Mouse (Mus musculus) liver, embryonic 16.5 days (tissue): ENCODE data around the gene Fnbp1. TPM values are rescaled to one million over a fixed set of nuclear protein-coding genes. Genes with fewer than 3 reads are reported as not detected.

Experiments used
- ATAC-seq: fragments of 200-750 bp; cut with Nextera tagmentation; 2 replicates; pipeline ENCODE4 v1.8.0; 2017; ENCODE audit warnings: low read depth, mild to moderate bottlenecking, moderate number of reproducible peaks, moderate library complexity
- H3K27ac ChIP-seq: fragments of 300-500 bp; sonication (generic); 2 replicates; pipeline ENCODE4 v1.5.1; 2014; ENCODE audit warnings: mild to moderate bottlenecking, low read length
- H3K27me3 ChIP-seq: fragments of 300-500 bp; sonication (generic); 2 replicates; pipeline ENCODE4 v1.6.1; 2014; ENCODE audit warnings: low read depth, low read length, mixed read lengths; ENCODE audit not compliant: control insufficient read depth, insufficient read depth
- H3K36me3 ChIP-seq: fragments of 300-500 bp; sonication (generic); 2 replicates; pipeline ENCODE4 v1.6.1; 2014; ENCODE audit warnings: mild to moderate bottlenecking; ENCODE audit not compliant: control insufficient read depth, insufficient read depth
- H3K4me1 ChIP-seq: fragments of 300-500 bp; sonication (generic); 2 replicates; pipeline ENCODE4 v1.6.1; 2014; ENCODE audit warnings: low read depth, low read length, mixed read lengths; ENCODE audit not compliant: control insufficient read depth
- H3K4me2 ChIP-seq: fragments of 300-500 bp; sonication (generic); 2 replicates; pipeline ENCODE4 v1.6.1; 2014; ENCODE audit warnings: low read depth, low read length, mixed read lengths
- H3K4me3 ChIP-seq: fragments of 300-500 bp; sonication (generic); 2 replicates; pipeline ENCODE4 v1.5.1; 2014; ENCODE audit warnings: low read depth, mild to moderate bottlenecking, low read length
- H3K9ac ChIP-seq: fragments of 300-500 bp; sonication (generic); 2 replicates; pipeline ENCODE4 v1.6.1; 2014; ENCODE audit warnings: low read depth, low read length
- H3K9me3 ChIP-seq: fragments of 300-500 bp; sonication (generic); replicated peaks from 2 replicates; pipeline ENCODE4 v1.6.1; 2016; ENCODE audit warnings: low read length; ENCODE audit not compliant: control insufficient read depth
- WGBS: fragments of 180-500 bp; shearing (Covaris S2); extraction: QIAGEN DNeasy Blood & Tissue Kit; methylation state at CpG from one replicate; pipeline ENCODE4 v1.1.7; 2014; ENCODE audit not compliant: insufficient replicate concordance; 5-methylcytosine and 5-hydroxymethylcytosine counted together
- polyA plus RNA-seq: library from polyadenylated mRNA; unstranded; fragments of >200 nt; fragmentation: Nextera tagmentation; extraction: Ambion mirVana; gene quantifications from 2 replicates; pipeline ENCODE4 v1.2.1, GENCODE M21; 2015

Fnbp1 gene
- polyA plus RNA-seq, 1 experiment from 2014 or later: 5.9 TPM

DNA sequence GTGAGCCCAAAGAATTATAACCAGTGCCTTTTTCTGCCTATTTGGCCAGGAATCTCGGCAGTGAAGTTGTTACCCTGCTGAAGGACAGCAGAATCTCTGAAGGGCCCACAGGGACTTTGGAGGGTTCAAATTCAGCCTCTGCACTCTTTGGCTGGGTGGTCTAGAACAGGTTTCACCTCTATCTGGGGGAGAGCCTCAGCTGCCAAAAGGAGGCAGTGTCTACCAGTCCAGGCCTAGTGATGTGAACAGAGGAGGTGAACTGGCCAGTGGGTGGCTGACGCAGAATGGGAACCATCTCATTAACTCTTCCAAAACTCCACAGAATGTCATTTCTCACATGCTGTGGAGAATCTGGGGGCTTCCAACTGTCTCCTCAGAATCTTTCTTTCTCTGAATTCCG, 697 bp upstream of the Fnbp1 start:
- Histone ChIP-seq H3K27ac (peak overlapping the region; percentile 64), H3K9me3 (no peaks in the 10 kb centered on the region), H3K4me2 (peak overlapping the region; percentile 90), H3K4me1 (peaks cover 17% of the 10 kb centered on the region), H3K36me3 (no peaks in the 10 kb centered on the region; the same call in 1 of the 2 replicates), H3K4me3 (peak overlapping the region; percentile 79), H3K27me3 (no peaks in the 10 kb centered on the region; the same call in 1 of the 2 replicates), H3K9ac (peak overlapping the region; percentile 34)
- WGBS: 13% methylated on average over 3 of the region's 3 CpGs
- ATAC-seq: no peak

DNA sequence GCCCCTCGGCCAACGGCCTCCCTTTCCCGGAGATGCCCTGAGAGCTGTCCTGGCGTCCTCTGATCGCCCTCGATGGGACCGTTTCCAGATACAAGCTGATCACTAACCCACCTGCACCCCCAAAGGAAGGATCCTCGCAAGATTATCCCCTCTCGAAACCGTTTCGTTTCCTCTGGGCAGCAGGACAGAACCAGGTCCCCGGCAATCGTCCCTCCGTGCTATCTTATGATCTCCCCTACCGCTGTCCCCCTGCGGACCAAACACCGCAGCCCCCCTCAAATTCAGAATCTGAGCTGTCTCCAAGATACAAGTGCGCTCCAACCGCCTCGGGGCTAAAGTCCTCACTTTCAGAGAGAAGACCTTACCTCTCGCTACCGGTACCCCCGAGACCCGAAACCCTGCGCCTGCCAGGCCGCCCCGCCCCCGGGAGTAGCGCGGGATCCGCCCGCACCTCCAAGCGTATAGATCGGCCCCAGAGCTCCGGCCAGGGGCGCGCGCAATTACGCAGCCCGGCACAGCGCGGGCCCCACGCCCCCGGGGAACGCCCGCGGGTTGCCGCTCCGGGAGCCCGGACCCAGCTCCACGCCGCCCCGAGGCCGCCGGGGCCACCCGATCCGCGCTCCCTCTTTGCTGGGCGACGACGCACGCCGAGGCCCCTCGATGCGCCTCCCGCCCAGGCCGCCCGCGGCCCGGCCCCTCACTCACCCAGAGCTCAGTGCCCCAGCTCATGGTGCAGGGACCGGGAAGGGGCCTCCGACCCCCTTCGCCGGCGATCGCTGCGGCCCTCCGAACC, 538 bp downstream of the Fnbp1 start:
- ATAC-seq: peak; percentile 56
- H3K9me3 ChIP-seq: no peaks in the 10 kb centered on the region
- H3K27ac ChIP-seq: peak overlapping the region; percentile 41; the same call in 1 of the 2 replicates
- peak overlapping the region; percentile 79 for H3K4me3 ChIP-seq
- peak overlapping the region; percentile 90 for H3K4me2 ChIP-seq
- H3K36me3 ChIP-seq: no peaks in the 10 kb centered on the region; the same call in 1 of the 2 replicates
- under 1% methylated on average over 78 of the region's 78 CpGs for WGBS
- peaks cover 17% of the 10 kb centered on the region for H3K4me1 ChIP-seq
- peak overlapping the region; percentile 77 for H3K9ac ChIP-seq
- no peaks in the 10 kb centered on the region; the same call in 1 of the 2 replicates for H3K27me3 ChIP-seq

DNA sequence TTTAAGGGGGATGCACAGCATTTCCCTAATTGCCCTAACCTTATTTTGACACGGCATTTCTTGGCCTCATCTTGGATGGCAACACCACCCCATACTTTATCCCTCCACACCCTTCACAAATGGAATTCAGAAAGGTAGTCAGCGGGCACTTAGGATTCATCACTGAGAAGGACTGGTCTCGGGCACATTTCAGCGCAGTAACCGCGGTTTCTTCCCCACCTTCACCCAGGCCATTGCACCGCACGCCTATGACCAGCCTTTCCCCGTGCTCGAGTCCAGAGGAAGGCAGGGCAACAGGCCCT, 1.1 kb downstream of the Fnbp1 start:
- Histone ChIP-seq H3K9me3 (no peaks in the 10 kb centered on the region), H3K9ac (peak overlapping the region; percentile 77), H3K36me3 (no peaks in the 10 kb centered on the region), H3K27ac (no peak overlapping the region), H3K4me1 (peaks cover 18% of the 10 kb centered on the region), H3K4me2 (peak overlapping the region; percentile 90), H3K27me3 (no peaks in the 10 kb centered on the region; the same call in 1 of the 2 replicates), H3K4me3 (peak overlapping the region; percentile 79)
- ATAC-seq: no peak
- WGBS: 2% methylated on average over 10 of the region's 10 CpGs

DNA sequence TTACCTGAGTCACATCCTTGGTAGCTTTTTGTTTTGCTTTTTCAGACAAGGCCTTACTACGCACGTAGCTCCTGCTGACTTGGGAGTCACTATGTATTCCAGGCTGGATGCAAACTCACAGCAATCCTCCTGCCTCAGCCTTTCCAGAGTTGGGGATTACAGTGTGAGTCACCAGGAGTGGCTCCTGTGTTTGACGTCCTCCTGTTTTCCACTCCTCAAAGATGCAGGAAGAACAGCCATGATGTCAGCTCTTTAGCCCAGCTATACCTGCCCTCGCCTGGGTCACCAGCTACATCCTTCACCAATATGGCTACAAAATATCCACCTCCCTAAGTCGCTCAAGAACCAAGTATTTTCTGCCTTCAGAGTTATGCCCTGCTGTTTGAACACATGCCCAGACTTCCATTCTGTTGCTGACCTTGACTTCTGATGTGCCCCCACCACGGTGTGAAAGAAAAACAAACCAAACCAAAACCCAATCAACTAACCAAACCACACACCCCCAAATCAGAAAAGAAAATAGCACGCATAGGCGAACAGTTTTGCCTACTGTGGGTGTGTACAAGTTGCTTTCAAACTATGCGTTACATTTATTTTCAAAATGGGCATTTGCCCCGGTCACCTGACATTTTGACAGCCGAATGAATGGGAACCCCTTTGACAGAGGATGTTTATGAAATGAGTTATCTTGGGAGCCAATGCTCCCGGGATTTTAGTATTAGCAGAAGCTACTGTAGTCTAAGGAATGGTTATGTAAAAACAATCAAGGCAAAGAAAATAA, 1.6 kb downstream of the Fnbp1 start:
- no peak overlapping the region for H3K27ac ChIP-seq
- H3K4me2 ChIP-seq: peak overlapping the region; percentile 90
- H3K9me3 ChIP-seq: no peaks in the 10 kb centered on the region
- peak overlapping the region; percentile 79 for H3K4me3 ChIP-seq
- H3K27me3 ChIP-seq: no peaks in the 10 kb centered on the region; the same call in 1 of the 2 replicates
- WGBS: 47% methylated on average over 12 of the region's 12 CpGs
- H3K4me1 ChIP-seq: peaks cover 22% of the 10 kb centered on the region
- H3K9ac ChIP-seq: no peak overlapping the region
- ATAC-seq: no peak
- H3K36me3 ChIP-seq: no peaks in the 10 kb centered on the region

DNA sequence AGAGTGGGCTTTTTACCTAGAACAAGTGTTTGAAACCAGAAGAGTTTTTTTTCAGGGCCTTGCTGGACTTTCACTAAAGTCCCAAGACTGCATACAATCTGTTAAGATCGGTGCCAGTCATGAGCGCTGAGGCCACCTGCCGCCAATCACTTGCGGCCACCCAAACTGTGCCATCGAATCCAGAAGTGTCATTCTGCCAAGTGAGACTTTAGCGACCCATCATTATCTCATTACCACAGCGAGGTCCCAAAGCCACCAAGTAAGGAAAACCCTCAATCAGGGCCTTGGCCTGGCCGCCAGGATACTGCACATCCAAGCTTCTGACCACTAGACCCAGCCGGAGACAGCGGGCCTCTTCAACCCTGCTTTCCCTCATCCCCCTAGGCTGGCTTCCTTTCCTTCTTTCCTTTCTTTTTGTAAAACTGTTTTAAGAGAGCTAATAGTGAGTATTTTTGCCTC, 2.6 kb downstream of the Fnbp1 start:
- no peaks in the 10 kb centered on the region; the same call in 1 of the 2 replicates for H3K27me3 ChIP-seq
- no peak overlapping the region for H3K4me3 ChIP-seq
- H3K36me3 ChIP-seq: no peaks in the 10 kb centered on the region
- H3K4me2 ChIP-seq: no peak overlapping the region
- WGBS: 44% methylated on average over 10 of the region's 10 CpGs
- H3K9ac ChIP-seq: no peak overlapping the region
- H3K27ac ChIP-seq: no peak overlapping the region
- H3K4me1 ChIP-seq: peaks cover 22% of the 10 kb centered on the region
- ATAC-seq: no peak
- no peaks in the 10 kb centered on the region for H3K9me3 ChIP-seq

DNA sequence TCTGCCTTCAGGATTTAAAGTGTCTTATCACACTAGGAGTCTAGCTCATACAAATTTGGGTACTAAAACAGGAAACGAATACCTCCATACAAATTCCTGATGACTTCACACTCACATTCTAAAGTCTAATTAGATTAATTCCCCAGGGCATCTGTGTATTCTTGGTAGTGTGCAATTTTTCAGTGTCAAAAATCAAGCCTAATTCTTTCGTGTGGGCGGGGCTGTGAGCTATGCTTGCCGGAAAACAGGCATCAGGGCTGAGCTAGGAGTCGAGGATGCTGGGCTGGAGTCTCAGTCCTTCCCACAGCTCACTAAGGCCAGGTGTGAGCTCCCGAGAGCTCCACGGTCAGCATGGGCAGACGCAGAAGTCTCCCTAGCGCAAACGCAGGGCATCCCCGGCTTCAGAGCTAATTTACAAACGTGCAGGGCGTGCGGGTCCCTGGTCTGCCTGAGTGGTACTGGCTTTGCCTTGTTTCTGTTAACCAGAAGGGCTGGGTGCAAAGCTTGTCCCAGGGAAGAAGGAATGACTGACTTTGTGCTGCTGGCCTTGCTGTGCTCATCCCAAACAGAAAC, 4.7 kb downstream of the Fnbp1 start:
- Histone ChIP-seq H3K27ac (no peak overlapping the region), H3K4me1 (peaks cover 13% of the 10 kb centered on the region), H3K36me3 (no peaks in the 10 kb centered on the region), H3K27me3 (no peaks in the 10 kb centered on the region; the same call in 1 of the 2 replicates), H3K4me3 (no peak overlapping the region), H3K9ac (no peak overlapping the region), H3K9me3 (no peaks in the 10 kb centered on the region), H3K4me2 (no peak overlapping the region)
- 69% methylated on average over 14 of the region's 14 CpGs for WGBS
- ATAC-seq: no peak

DNA sequence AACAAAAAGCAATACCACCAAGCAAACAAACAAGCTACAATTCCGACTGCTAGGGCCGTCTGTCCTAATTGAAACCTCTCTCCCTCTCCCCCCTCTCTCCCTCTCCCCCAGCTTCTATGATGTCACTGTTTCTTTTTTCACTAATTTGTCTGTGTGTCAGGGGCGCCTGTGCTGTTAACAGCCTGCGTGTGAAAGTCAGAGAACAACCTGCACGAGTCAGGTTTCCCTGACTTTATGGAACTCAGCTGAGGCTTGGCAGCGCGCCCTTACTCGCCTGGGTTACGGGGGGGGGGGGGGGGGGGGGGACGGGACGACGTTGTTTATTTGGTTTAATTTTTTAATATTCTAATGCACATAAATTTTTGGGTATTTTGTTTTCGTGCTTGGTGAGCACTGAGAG, 5.5 kb downstream of the Fnbp1 start:
- no peak overlapping the region for H3K4me2 ChIP-seq
- no peaks in the 10 kb centered on the region for H3K27me3 ChIP-seq
- H3K9me3 ChIP-seq: no peaks in the 10 kb centered on the region
- H3K27ac ChIP-seq: no peak overlapping the region
- H3K9ac ChIP-seq: no peak overlapping the region
- ATAC-seq: no peak
- H3K4me3 ChIP-seq: no peak overlapping the region
- H3K36me3 ChIP-seq: no peaks in the 10 kb centered on the region
- WGBS: 51% methylated on average over 11 of the region's 13 CpGs
- H3K4me1 ChIP-seq: peaks cover 15% of the 10 kb centered on the region

DNA sequence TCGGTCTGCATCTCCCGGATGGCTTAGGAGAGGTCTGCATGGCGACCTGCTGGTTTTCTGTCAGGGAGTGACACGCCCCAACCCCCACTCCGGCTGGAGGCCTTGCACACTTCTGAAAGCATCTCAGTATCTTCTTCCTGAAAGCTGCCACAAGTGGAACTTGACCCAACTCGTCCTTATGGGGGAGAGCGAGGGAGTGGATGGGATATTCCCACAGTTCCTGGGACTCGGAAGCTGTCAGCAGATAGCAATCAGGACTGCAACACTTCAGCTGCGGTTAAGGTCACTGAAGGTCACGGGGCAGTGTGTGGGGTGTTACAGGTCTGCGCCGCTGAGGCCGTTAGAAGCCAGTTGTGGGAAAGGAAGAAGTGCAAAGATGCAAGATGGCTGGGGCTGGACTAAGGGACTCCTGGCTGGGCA, 6.3 kb downstream of the Fnbp1 start:
- Histone ChIP-seq H3K9ac (no peak overlapping the region), H3K4me3 (no peak overlapping the region), H3K4me2 (no peak overlapping the region), H3K9me3 (no peaks in the 10 kb centered on the region), H3K36me3 (no peaks in the 10 kb centered on the region), H3K27me3 (no peaks in the 10 kb centered on the region), H3K27ac (no peak overlapping the region), H3K4me1 (peaks cover 18% of the 10 kb centered on the region)
- ATAC-seq: no peak
- 33% methylated on average over 13 of the region's 13 CpGs for WGBS
